Mouse (Mus musculus) T-helper 2 cell (primary cell): ENCODE data around the gene Egfl6.

Experiments
- in situ Hi-C: fragments of 300-600 bp; cut with MboI, MseI; formaldehyde crosslinking; loops from one replicate; pipeline ENCODE4 v1.15.1; 2025; ENCODE audit warnings: high pct_unique_total_duplicates

Egfl6 gene

DNA sequence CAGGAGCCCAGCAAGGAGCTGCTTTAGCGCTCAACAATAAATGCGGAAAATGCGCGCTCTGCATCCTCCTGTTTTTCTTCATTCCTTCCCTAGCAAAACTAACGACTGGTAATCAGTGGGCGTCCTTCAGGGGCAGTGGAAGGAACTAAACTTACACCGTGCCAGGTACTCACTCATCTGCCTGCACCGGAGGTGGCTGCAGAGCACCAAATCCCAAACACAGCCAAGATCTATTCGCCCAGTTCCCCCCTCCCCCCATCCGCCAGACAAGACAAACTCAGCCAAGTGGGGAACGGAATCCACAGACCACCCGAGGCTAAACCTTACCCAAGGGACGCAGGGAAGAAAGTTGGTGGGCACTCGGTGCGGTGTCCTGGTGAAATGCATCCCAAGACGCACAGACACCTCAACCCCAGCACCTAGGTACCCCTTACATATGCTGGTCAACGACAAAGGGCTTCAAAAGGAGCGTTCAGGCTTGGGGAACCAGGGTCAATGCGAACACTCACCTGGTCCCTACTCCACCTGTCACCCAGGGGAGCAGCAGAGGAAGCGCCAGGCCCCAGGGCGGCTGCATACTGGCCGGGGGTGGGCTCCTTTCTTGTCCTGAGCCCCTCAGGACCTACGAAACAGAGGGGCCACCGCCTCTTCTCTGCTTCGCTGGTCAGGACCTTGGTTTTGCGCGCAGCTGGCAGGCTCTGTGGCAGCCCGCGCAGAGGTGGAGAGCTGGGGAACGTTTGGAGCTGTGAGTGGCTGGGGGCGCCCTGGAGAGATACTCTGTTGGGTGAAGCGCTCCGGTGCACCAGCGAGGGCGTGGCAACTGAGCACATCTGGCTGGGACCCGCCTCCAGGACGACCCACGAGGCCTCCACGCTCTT is at the start of gene Egfl6:
Gene Egfl6 (minus strand): TSS at position 774 of the 878 bp plus-strand sequence.
- in situ Hi-C loops, result no loop called here

DNA sequence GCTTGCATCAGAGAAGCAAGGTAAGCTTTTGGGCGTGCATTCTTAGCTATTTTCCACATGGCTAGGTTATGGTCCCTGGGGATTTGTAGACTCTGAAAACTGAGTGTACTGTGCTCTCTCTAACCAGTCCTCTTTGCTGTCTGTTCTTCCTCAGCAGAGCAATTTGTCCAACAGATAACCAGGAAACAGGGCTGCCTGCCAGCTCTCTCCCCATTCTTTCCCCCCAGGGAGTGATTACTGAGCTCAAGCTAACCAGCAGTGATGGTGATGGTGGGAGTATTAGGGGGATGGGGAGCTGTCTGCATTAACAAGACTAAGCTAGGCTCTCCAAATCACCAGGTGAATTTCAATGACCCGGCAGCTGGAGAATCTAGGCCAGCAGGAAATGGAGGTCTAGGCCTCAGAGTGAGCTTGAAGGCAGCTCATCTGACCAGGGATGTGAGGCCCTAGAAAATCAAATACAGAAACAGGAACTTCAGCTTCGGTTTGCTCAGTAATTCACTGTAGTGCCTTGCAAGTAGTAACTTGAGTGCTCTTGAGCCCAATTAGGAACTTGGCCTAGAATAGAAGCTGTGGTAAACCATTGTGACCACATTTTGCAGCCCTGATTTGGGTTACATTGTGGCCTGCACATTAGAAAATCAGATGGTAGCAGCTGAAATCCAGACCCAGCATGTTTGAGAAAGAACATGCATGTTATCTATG is 41.5 kb upstream of the Egfl6 start:
- in situ Hi-C loops, result no loop called here

DNA sequence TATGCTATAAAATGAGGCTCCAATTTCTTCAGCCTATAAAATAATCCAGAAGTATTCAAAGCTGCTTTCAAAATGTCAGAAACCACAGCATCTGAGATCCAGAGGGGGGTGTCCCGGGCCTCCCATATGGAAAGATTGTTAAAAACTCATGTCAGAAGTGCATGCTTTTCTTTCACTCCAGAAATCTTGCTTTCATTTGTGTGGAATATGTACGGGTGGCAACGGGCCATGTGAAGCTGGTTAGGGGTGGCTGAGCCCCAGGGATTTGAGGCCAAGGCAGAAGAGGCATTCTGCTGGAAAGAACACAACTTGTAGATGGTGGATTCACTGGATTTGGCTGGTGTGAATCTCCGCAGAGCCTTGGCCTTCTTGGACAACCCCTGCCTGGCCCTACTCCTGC is 40.7 kb upstream of the Egfl6 start:
- in situ Hi-C loops, result no loop called here

DNA sequence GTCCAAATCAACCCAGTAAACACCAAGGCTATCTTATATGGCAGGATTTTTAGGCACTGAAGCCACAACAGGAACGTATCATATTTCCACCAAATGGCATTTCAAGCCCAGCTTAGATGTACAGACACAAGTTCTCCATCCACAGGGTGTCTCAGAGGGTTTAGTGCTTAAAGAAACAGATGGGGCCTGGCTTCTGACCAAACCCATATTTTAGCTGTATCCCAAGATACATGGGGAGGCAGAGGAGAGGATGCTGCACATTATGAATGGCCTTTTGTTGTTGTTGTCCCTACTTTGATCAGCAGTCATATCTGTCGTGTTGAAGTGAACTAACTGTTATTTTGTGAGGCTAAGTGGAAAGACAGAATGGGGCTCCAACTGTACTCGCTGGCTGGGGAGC is 37.7 kb upstream of the Egfl6 start:
- in situ Hi-C loops, result no loop called here

DNA sequence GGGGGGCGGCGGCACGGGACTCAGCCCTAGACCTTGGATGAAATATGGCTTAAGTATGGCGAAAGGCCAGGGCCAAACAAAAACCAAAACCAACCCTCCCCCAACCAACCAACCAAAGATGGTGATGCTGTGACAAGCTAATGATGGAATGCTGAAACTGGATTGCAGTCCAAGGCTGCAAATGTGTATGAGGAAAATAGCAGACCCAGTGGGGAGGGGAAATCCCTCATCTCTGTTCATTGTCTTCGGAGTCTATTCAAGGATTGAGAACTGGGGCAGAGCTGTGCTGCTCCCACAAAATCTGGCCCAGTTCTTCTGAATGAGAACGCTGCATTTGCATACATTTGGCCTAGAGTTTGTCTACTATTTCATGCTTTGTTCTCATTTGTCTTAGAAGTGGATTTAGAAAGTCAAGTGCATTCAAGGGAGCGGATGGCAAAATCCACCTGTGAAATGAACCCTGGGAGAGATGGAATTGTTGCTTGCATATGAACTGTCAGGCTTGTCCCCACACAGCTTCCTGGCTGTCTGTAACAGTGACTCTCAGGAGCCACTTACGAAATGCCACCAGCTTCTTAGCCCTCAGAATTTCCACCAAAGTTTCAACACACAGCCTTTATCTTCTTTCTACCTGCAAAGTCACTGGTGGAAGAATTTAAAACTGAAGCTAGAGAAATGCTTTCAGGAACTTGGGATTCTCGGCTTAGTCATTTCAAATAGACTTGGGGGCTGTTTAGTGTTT is 36.2 kb upstream of the Egfl6 start:
- in situ Hi-C loops, result no loop called here

DNA sequence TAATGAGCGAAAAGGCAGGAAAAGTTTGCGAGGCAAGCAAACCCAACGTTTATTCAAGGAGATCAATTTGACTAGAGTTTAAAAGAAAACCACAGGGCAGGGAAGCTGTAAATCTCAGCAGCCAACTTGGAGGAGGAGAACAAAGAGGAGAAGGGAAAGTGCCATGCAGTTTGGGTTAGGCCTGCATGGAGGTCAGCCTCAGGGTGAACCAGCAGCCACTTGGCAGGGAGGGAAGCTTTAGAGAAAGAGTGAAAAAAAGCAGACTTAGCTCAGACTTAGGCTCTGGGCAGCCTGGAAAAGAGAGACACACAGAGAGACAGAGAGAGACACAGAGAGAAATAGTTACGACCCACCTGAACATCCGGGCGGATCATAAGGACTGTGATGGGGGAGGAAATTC is 35.4 kb upstream of the Egfl6 start:
- in situ Hi-C loops, result no loop called here

DNA sequence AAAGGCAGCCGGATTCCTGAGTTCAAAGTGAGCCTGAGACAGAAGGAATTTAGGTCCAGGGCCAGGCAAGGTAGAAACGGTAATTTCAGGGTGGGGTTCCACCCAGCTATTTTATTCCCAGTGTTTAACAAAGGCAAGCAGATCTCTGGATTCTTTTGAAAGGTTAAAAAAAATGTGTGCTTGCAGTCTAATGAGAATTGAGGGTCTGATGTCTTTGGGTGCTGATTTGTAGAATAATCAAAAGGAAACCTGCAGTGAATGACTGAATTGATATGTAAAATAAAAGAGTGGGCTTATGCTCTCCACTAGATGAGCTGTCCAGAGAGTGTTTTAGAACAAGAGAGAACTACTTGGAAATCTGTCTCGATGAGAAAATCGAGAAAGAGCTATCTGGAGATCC is 33.6 kb upstream of the Egfl6 start:
- in situ Hi-C loops, result no loop called here

DNA sequence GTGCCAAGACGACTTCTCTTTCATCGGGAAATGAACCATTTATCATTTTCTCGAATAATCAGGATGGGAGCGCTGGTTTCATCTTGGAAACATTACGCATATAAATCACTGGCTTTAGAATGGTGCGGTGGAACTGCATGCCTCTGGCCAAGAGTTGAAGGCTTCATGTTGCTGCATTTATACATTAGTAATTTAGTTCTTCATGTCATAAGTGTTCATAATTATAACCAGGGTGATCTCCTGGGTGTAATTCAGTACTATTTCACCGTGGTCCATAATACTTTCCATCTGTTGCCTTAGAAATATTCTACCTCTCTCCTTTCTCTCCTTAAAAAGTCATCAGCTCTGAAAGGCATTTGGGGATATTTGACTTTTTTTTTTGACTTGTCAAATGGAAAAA is 29.7 kb upstream of the Egfl6 start:
- in situ Hi-C loops, result no loop called here

DNA sequence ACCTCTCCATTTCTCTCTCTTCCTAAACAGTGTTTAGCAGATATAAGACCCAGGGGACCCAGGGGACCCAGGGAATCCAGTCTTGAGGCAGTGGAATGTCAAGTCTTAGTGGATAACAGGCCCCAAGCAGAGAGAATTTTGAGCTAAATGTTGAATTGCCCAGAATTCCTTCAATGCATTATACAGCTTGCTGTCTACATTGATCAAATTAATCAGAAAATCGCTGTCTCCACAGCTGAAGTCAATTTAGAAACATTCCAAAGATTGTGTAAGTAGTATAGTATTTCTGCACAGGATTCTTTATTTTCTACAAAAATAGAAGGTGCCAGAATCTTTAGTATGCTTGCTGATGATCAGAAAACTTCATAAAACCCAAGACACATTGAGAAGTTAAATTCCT is 9.4 kb downstream of the Egfl6 start:
- in situ Hi-C loops, result no loop called here

DNA sequence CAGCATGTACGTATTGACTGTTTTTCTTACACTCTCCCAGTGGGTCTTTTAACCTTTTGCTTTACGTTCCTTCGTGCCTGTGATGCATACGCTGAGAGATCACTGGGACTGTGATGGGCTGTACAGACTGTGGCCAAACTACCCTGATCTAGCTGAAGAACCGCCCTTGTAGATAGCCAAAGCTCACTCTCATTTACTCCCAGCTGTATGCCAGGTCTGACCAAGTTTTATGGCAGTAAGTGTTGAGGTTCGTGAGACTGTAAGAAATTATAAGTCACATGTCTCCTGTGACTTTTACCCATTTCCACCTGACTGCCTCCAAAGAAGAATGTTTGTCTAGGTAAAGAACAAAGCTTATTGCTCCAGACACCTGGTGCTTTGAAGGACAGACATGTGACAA is 19.5 kb downstream of the Egfl6 start:
- in situ Hi-C loops, result no loop called here

DNA sequence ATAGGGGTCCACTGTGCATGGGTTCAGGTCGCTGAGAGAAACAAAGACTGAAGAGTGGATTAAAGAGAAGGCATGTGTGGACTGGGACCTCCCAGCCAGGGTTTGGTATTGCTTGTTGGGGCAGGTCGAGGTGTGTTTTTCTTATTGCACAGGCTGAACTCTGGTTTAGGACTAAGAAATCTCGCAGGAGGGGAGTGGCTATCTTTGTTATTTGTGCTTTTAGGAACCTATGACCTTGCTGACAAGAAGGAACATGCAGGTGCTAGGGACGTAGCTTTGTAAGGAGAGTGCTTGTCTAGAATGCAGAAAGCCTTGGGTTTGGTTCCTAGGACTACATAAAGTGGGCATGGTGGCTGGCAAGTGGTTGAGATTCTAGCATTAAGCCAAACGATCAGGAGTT is 20.1 kb downstream of the Egfl6 start:
- in situ Hi-C loops, result no loop called here

DNA sequence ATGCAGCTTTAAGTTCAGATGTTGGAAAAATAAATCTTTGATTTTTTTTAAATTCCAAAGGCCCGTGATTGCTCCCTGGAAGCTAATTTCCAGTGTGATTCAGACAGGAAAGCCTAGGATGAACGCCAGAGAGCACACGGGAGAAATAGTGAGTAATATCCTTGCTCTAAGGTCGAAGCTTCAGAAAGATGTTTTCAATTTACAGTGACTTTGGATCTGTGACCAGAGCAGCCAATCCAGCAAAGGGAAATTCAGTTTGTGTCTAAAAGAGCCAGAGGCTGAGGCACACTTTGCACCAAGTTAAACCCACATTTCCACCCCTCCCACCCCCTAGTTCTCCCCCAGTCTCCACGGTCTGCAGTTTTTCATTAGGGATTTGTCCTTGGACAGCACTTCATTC is 20.6 kb downstream of the Egfl6 start:
- in situ Hi-C loops, result no loop called here

DNA sequence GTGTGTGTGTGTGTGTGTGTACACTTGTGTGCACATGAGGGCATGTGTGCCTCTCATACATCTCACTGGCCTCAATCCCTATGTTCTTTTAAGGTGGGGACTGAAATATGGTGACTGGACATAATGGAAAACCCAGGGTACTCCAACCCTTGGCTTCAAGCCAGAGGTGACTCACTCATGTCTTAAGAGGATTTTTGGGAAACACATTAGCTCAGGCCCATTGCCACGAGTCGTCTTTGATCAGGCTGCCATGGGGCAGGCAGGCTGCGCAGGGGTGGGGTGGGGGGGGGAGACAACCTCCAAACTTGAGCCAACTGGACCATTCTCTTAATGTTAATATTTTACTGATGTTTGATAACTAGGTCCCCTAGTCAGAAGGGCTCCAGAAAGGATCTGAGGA is 26.2 kb downstream of the Egfl6 start:
- in situ Hi-C loops, result no loop called here

DNA sequence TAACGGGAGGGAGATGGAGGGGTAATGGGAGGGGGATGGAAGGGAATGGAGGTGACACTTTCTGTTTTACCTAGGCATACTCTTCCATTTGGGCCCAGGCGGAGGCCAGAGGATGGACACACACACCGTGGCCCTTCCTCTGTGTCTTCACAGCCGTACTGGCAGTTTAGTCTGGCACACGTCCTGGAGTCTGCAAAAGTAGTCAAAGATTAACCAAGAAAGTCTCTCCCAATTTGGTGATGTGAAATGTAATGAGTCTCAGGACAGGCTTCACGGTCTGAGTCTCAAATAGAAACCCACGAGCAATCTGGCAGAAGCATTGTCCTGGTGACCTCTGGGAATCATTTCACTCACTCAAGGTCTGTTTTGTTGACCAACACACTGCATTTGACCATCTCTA is 33.2 kb downstream of the Egfl6 start:
- in situ Hi-C loops, result no loop called here

DNA sequence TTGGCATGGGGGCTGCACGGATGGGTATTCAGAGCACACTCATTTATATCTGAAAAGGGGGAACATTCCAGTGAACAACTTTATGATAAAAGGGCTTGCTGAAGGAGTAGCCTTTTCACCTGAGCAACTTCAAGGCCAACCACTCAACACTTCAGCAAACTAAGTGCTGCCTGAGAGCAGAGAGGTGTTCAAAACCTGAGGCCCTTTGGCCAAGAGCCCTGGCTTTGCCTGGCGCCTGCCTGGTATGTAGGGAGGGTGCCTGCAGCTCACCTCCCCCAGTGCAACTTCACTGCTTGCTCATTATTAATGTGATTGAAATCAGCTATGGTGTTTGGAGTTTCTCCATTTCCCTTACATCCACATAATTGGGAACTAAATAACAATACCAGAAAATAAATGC is 39.0 kb downstream of the Egfl6 start:
- in situ Hi-C loops, result no loop called here

DNA sequence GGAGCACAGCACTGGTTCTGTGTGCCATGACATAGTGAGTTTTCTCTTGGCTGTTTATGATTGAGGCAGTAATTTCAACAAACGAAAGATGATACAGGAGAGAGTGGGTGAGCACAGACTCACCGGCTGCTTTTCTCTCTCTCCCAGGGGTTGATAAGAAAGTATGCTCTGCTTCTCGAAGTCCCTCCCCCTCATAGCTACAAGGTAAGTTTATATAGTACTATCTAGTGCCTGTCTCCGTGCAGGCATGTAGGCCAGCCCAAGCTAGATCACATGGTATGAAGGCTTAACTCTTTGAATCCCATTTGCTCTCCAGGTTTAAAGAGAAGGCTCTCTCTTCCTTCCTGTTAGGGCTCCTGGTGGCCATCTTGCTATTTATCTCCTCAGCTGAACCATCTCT is 50.4 kb downstream of the Egfl6 start:
- in situ Hi-C loops, result loop anchor here (10.0 kb wide), 1 partner anchor 830 kb away; no protein-coding TSS in a partner anchor

DNA sequence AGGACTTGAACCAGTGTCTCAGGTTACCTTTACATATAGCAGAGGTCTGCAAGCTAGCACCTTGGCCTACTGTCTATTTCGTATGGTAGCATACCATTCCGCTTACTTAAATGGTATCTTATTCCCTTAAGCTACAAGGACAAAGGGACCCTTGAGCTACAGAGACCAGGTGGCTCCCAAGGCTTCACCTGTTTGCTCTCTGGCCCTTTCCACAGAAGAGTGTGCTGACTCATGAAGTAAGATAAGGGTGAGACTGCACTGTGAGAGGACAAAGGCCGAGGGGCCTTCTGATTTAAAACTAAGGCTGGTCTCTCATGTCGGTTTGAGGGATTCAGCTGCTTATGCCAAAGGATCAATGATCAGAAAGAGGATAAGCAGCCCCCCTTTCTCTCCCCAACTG is 52.1 kb downstream of the Egfl6 start:
- in situ Hi-C loops, result loop anchor here (10.0 kb wide), 1 partner anchor 829 kb away; no protein-coding TSS in a partner anchor

DNA sequence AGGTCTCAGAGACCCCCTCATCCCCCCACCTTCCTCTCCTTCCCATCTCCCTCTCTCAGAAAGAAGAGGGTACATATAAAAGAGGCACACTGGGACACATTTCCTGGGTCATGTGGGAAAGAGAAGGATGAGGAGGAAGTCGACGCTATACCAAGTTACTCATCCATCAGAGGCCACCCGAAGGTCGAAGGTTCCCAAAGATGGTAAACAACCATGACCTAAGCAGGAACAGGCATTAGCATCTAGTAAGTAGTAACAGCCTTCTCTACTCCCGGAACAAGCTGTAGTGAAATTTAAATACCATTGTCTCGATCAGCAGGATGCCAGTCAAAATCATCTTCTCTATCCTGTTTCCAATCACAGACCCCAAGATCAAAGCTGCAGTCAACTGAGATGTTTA is 53.8 kb downstream of the Egfl6 start:
- in situ Hi-C loops, result loop anchor here (10.0 kb wide), 1 partner anchor 827 kb away; no protein-coding TSS in a partner anchor

DNA sequence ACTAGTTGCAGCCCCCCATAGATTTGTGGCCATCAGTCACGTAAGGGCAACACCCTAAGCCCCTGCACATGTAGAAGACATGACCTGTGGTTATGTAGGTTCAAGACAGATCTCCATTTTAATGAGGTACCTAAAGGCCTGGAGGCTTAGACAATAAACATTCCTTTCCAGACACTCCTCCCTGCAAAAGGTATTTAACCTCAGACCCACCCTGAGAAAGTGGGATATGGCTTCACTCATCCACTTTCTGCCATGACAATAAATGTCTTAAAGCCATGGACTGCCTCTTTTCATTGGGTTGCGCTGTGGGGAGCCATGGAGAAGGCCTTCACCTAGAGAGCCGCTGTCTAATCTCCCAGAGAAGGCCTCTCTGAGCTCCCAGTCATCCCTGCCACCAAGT is 57.4 kb downstream of the Egfl6 start:
- in situ Hi-C loops, result no loop called here

DNA sequence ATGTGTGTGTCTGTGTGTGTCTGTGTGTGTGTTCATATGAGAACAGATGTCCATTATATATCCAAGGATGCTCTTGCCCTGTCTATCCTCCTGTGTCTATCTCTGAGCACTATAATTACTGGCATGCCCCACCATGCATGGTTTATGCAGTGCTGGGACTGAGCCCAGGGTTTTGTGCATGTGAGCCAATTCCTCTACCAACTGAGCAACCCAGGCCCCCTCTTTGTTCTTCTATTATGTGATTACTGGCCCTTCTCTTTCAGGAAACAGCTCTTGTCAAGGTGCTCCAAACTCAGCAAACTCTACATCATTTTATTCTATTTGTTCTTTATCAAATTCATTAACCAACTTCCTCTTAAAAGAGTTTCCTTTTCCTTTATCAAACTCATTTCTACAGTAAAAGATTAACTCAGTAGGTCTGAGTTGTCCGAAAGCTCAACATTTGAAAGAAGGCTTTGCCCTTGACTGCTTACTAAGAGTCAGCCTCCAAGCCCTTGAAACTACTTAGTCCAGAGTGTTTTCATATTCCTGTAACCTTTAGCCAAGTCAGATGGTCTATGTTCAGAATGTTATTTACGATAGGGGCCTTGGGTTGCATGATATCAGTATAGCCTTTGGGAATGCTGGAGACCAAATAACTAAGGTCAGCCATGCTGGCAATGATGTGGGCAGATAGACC is 59.7 kb downstream of the Egfl6 start:
- in situ Hi-C loops, result no loop called here

DNA sequence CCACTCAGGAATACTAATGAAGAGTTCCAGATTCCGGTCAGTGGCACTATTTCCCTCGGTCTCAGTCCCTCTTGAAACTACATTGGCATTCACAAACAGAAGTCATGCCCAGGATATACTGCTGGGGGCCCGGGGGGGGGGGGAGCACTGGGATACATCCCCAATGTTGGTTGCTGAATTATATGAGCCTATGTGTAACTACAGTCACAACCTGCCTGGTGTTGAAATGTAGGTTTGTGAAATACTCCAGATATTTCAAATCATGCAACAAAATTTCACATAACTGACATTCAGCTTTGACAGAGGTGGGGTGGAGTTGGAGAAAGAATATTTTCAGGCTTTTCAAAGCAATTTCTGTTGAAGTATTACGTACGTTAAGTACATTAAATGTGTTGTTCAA is 64.7 kb downstream of the Egfl6 start:
- in situ Hi-C loops, result no loop called here

DNA sequence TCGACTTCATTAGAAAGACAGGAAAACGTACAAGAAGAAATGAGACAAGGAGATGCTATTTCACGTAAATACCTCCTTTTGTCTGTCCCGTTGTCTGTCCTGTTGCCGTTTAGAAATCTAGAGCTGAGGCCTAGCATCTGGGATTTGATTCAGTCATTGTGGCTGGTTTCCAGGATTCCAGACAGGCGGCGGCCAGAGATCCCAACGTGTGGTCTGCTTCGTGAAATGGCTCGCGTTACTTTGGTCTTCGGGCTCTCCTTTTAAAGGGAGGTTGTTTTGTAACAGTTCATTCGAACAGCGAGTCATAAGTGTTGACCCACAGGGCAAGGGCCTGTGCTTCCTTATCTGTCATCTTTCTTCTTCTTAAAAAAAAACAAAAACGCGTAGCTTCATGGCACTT is 67.2 kb downstream of the Egfl6 start, which contains the start of gene Tceanc:
Gene Tceanc (minus strand): TSS at position 223 of the 400 bp plus-strand sequence.
- in situ Hi-C loops, result no loop called here
